Mouse (Mus musculus): Measurements from ENCODE around the gene Lrrc28. TPM values are rescaled to one million over a fixed set of nuclear protein-coding genes. Genes with fewer than 3 reads are reported as not detected.

Gene Lrrc28
- polyA plus RNA-seq, 1 experiment from 2014 or later = 13.2 TPM

- peaks cover 16% of the 10 kb centered on the region for H3K36me3 ChIP-seq (ENCODE audit: control insufficient read depth, insufficient read depth, low read length)
- no peak overlapping the region for H3K4me2 ChIP-seq (replicated peaks; ENCODE audit: low read depth, low read length)
- no peaks in the 10 kb centered on the region for H3K9me3 ChIP-seq (ENCODE audit: control insufficient read depth, low read depth, low read length)
- H3K27me3 ChIP-seq (ENCODE audit: control insufficient read depth, insufficient read depth, low read length) = no peaks in the 10 kb centered on the region
- no peak overlapping the region for H3K27ac ChIP-seq (ENCODE audit: low read length)
- no peaks in the 10 kb centered on the region for H3K4me1 ChIP-seq (ENCODE audit: control insufficient read depth, insufficient read depth, low read length)
- 52% methylated on average over 9 of the region's 9 CpGs for WGBS
- ATAC-seq (ENCODE audit: insufficient number of reproducible peaks, insufficient read depth, low FRiP score, low read depth) = no peak; the same call in 1 of the 2 replicates
- no peak overlapping the region for H3K4me3 ChIP-seq (ENCODE audit: low read depth, low read length)
- no peak overlapping the region for H3K9ac ChIP-seq (replicated peaks; ENCODE audit: low read depth, low read length)
These were observed 36.0 kb upstream of the Lrrc28 start for GRCm38 (mm10) chr7:67681078-67681477.

- H3K9me3 ChIP-seq (ENCODE audit: control insufficient read depth, low read depth, low read length) = no peaks in the 10 kb centered on the region
- WGBS = 59% methylated on average over 16 of the region's 16 CpGs
- H3K36me3 ChIP-seq (ENCODE audit: control insufficient read depth, insufficient read depth, low read length) = peaks cover 20% of the 10 kb centered on the region
- no peaks in the 10 kb centered on the region for H3K27me3 ChIP-seq (ENCODE audit: control insufficient read depth, insufficient read depth, low read length)
- H3K27ac ChIP-seq (ENCODE audit: low read length) = no peak overlapping the region
- H3K9ac ChIP-seq (replicated peaks; ENCODE audit: low read depth, low read length) = no peak overlapping the region
- no peak for ATAC-seq (ENCODE audit: insufficient number of reproducible peaks, insufficient read depth, low FRiP score, low read depth)
- no peak overlapping the region for H3K4me2 ChIP-seq (replicated peaks; ENCODE audit: low read depth, low read length)
- H3K4me3 ChIP-seq (ENCODE audit: low read depth, low read length) = no peak overlapping the region
- H3K4me1 ChIP-seq (ENCODE audit: control insufficient read depth, insufficient read depth, low read length) = no peaks in the 10 kb centered on the region
These were observed 33.9 kb upstream of the Lrrc28 start for GRCm38 (mm10) chr7:67678878-67679499.

- Histone ChIP-seq H3K4me3 (ENCODE audit: low read depth, low read length) (no peak overlapping the region), H3K36me3 (ENCODE audit: control insufficient read depth, insufficient read depth, low read length) (peaks cover 21% of the 10 kb centered on the region; the same call in 1 of the 2 replicates), H3K9me3 (ENCODE audit: control insufficient read depth, low read depth, low read length) (no peaks in the 10 kb centered on the region), H3K4me2 (replicated peaks; ENCODE audit: low read depth, low read length) (no peak overlapping the region), H3K27ac (ENCODE audit: low read length) (no peak overlapping the region), H3K9ac (replicated peaks; ENCODE audit: low read depth, low read length) (no peak overlapping the region), H3K4me1 (ENCODE audit: control insufficient read depth, insufficient read depth, low read length) (no peaks in the 10 kb centered on the region), H3K27me3 (ENCODE audit: control insufficient read depth, insufficient read depth, low read length) (no peaks in the 10 kb centered on the region)
- 82% methylated on average over 5 of the region's 5 CpGs for WGBS
- ATAC-seq (ENCODE audit: insufficient number of reproducible peaks, insufficient read depth, low FRiP score, low read depth) = no peak
These were observed 28.6 kb upstream of the Lrrc28 start for GRCm38 (mm10) chr7:67673656-67674055.

- H3K27me3 ChIP-seq (ENCODE audit: control insufficient read depth, insufficient read depth, low read length) = no peaks in the 10 kb centered on the region
- no peaks in the 10 kb centered on the region for H3K9me3 ChIP-seq (ENCODE audit: control insufficient read depth, low read depth, low read length)
- no peak overlapping the region for H3K9ac ChIP-seq (replicated peaks; ENCODE audit: low read depth, low read length)
- no peak overlapping the region for H3K27ac ChIP-seq (ENCODE audit: low read length)
- ATAC-seq (ENCODE audit: insufficient number of reproducible peaks, insufficient read depth, low FRiP score, low read depth) = peak; percentile 49; the same call in 1 of the 2 replicates
- no peak overlapping the region for H3K4me3 ChIP-seq (ENCODE audit: low read depth, low read length)
- no peak overlapping the region for H3K4me2 ChIP-seq (replicated peaks; ENCODE audit: low read depth, low read length)
- H3K4me1 ChIP-seq (ENCODE audit: control insufficient read depth, insufficient read depth, low read length) = no peaks in the 10 kb centered on the region
- H3K36me3 ChIP-seq (ENCODE audit: control insufficient read depth, insufficient read depth, low read length) = peaks cover 20% of the 10 kb centered on the region; the same call in 1 of the 2 replicates
- 10% methylated on average over 10 of the region's 10 CpGs for WGBS
These were observed 27.6 kb upstream of the Lrrc28 start for GRCm38 (mm10) chr7:67672650-67673049.

GRCm38 (mm10) chr7:67670965-67671364, 25.9 kb upstream of the Lrrc28 start:
- ATAC-seq (ENCODE audit: insufficient number of reproducible peaks, insufficient read depth, low FRiP score, low read depth) = no peak
- Histone ChIP-seq H3K36me3 (ENCODE audit: control insufficient read depth, insufficient read depth, low read length) (peaks cover 26% of the 10 kb centered on the region), H3K27me3 (ENCODE audit: control insufficient read depth, insufficient read depth, low read length) (no peaks in the 10 kb centered on the region), H3K9me3 (ENCODE audit: control insufficient read depth, low read depth, low read length) (no peaks in the 10 kb centered on the region), H3K9ac (replicated peaks; ENCODE audit: low read depth, low read length) (no peak overlapping the region), H3K4me3 (ENCODE audit: low read depth, low read length) (no peak overlapping the region), H3K4me2 (replicated peaks; ENCODE audit: low read depth, low read length) (no peak overlapping the region), H3K4me1 (ENCODE audit: control insufficient read depth, insufficient read depth, low read length) (no peaks in the 10 kb centered on the region), H3K27ac (ENCODE audit: low read length) (no peak overlapping the region)
- 93% methylated on average over 1 of the region's 1 CpGs for WGBS

- no peaks in the 10 kb centered on the region for H3K4me1 ChIP-seq (ENCODE audit: control insufficient read depth, insufficient read depth, low read length)
- ATAC-seq (ENCODE audit: insufficient number of reproducible peaks, insufficient read depth, low FRiP score, low read depth) = no peak
- no peak overlapping the region for H3K4me3 ChIP-seq (ENCODE audit: low read depth, low read length)
- no peaks in the 10 kb centered on the region for H3K27me3 ChIP-seq (ENCODE audit: control insufficient read depth, insufficient read depth, low read length)
- H3K27ac ChIP-seq (ENCODE audit: low read length) = no peak overlapping the region
- H3K9ac ChIP-seq (replicated peaks; ENCODE audit: low read depth, low read length) = no peak overlapping the region
- H3K36me3 ChIP-seq (ENCODE audit: control insufficient read depth, insufficient read depth, low read length) = peaks cover 22% of the 10 kb centered on the region
- H3K4me2 ChIP-seq (replicated peaks; ENCODE audit: low read depth, low read length) = no peak overlapping the region
- 74% methylated on average over 14 of the region's 14 CpGs for WGBS
- H3K9me3 ChIP-seq (ENCODE audit: control insufficient read depth, low read depth, low read length) = no peaks in the 10 kb centered on the region
These were observed 19.1 kb upstream of the Lrrc28 start for GRCm38 (mm10) chr7:67663981-67664694.

GRCm38 (mm10) chr7:67662424-67662823, 17.4 kb upstream of the Lrrc28 start:
- Histone ChIP-seq H3K4me3 (ENCODE audit: low read depth, low read length) (no peak overlapping the region), H3K27ac (ENCODE audit: low read length) (no peak overlapping the region), H3K9me3 (ENCODE audit: control insufficient read depth, low read depth, low read length) (no peaks in the 10 kb centered on the region), H3K27me3 (ENCODE audit: control insufficient read depth, insufficient read depth, low read length) (no peaks in the 10 kb centered on the region), H3K4me1 (ENCODE audit: control insufficient read depth, insufficient read depth, low read length) (no peaks in the 10 kb centered on the region), H3K9ac (replicated peaks; ENCODE audit: low read depth, low read length) (no peak overlapping the region), H3K36me3 (ENCODE audit: control insufficient read depth, insufficient read depth, low read length) (peaks cover 17% of the 10 kb centered on the region), H3K4me2 (replicated peaks; ENCODE audit: low read depth, low read length) (no peak overlapping the region)
- ATAC-seq (ENCODE audit: insufficient number of reproducible peaks, insufficient read depth, low FRiP score, low read depth) = no peak
- 59% methylated on average over 5 of the region's 5 CpGs for WGBS

GRCm38 (mm10) chr7:67658110-67658509, 13.0 kb upstream of the Lrrc28 start:
- Histone ChIP-seq H3K36me3 (ENCODE audit: control insufficient read depth, insufficient read depth, low read length) (peaks cover 7% of the 10 kb centered on the region; the same call in 1 of the 2 replicates), H3K4me2 (replicated peaks; ENCODE audit: low read depth, low read length) (no peak overlapping the region), H3K4me3 (ENCODE audit: low read depth, low read length) (no peak overlapping the region), H3K9me3 (ENCODE audit: control insufficient read depth, low read depth, low read length) (no peaks in the 10 kb centered on the region), H3K4me1 (ENCODE audit: control insufficient read depth, insufficient read depth, low read length) (0 out of 2 replicates have a peak, but pooled peaks cover 3% of the 10 kb centered on the region), H3K9ac (replicated peaks; ENCODE audit: low read depth, low read length) (no peak overlapping the region), H3K27ac (ENCODE audit: low read length) (no peak overlapping the region), H3K27me3 (ENCODE audit: control insufficient read depth, insufficient read depth, low read length) (no peaks in the 10 kb centered on the region)
- 84% methylated on average over 4 of the region's 4 CpGs for WGBS
- ATAC-seq (ENCODE audit: insufficient number of reproducible peaks, insufficient read depth, low FRiP score, low read depth) = no peak
